13 mouse cellular contexts compared by ENCODE assay signal in genomic region chr3:101713669-101714068, GRCm38 (mm10).
DNase-seq lines count a peak whose midpoint lies in the region; ATAC-seq and TF ChIP-seq lines count a peak whose summit lies in the region.
"Had no signal": no experiment of that assay in that cellular context is flagged by ENCODE, and none has a peak within 500 bp of the region (broad histone marks: within the 10 kb centered on the region; RNA-seq: fewer than 3 reads in every experiment).

No protein-coding gene starts in this region.

- H3K9ac ChIP-seq in kidney, postnatal 0 days (ENCODE audit: low read depth, low read length), result no peak overlapping the region
- H3K9ac ChIP-seq in embryonic facial prominence, embryonic 13.5 days, result no peak overlapping the region
- H3K9ac ChIP-seq in limb, embryonic 12.5 days (replicated peaks), result no peak overlapping the region

- no peak overlapping the region for H3K4me2 ChIP-seq in kidney, postnatal 0 days (ENCODE audit: low read length)
- H3K4me2 ChIP-seq in embryonic facial prominence, embryonic 13.5 days, result peak overlapping the region; percentile 41
- H3K4me2 ChIP-seq in limb, embryonic 12.5 days, result no peak overlapping the region
- H3K4me2 ChIP-seq: liver, embryonic 11.5 days had no signal

- no peaks in the 10 kb centered on the region for H3K36me3 ChIP-seq in kidney, postnatal 0 days (ENCODE audit: insufficient read depth, low read length)
- H3K36me3 ChIP-seq in embryonic facial prominence, embryonic 13.5 days, result no peaks in the 10 kb centered on the region
- no peaks in the 10 kb centered on the region for H3K36me3 ChIP-seq in limb, embryonic 12.5 days

- ATAC-seq in frontal cortex, adult (ENCODE audit: low TSS enrichment), result peak; percentile 58; the same call in 1 of the 2 replicates
- ATAC-seq in kidney, postnatal 0 days (replicated peaks; ENCODE audit: low FRiP score, low read depth), result no peak
- no peak for ATAC-seq in embryonic facial prominence, embryonic 13.5 days (ENCODE audit: insufficient number of reproducible peaks, insufficient read depth, low FRiP score, low TSS enrichment, low read depth)
- ATAC-seq in limb, embryonic 12.5 days (ENCODE audit: insufficient number of reproducible peaks, insufficient read depth, low FRiP score, low TSS enrichment, low read depth), result no peak

- peaks cover 21% of the 10 kb centered on the region for H3K4me1 ChIP-seq in kidney, postnatal 0 days (replicated peaks; ENCODE audit: insufficient read depth, low read length)
- H3K4me1 ChIP-seq in embryonic facial prominence, embryonic 13.5 days, result peaks cover 33% of the 10 kb centered on the region
- H3K4me1 ChIP-seq in limb, embryonic 12.5 days (replicated peaks), result peaks cover 50% of the 10 kb centered on the region

- no peaks in the 10 kb centered on the region for H3K9me3 ChIP-seq in kidney, postnatal 0 days (replicated peaks; ENCODE audit: low read length)
- H3K9me3 ChIP-seq in embryonic facial prominence, embryonic 13.5 days, result no peaks in the 10 kb centered on the region
- H3K9me3 ChIP-seq in limb, embryonic 12.5 days, result no peaks in the 10 kb centered on the region

- no peak overlapping the region for H3K4me3 ChIP-seq in kidney, postnatal 0 days (replicated peaks; ENCODE audit: low read depth, low read length)
- H3K4me3 ChIP-seq in embryonic facial prominence, embryonic 13.5 days, result no peak overlapping the region
- H3K4me3 ChIP-seq in limb, embryonic 12.5 days (replicated peaks), result no peak overlapping the region
- H3K4me3 ChIP-seq in left cerebral cortex, adult 2 months, result no peak overlapping the region

- peak overlapping the region; percentile 79; the same call in 1 of the 2 replicates for H3K27ac ChIP-seq in kidney, postnatal 0 days
- peak overlapping the region; percentile 60; the same call in 1 of the 2 replicates for H3K27ac ChIP-seq in embryonic facial prominence, embryonic 13.5 days
- peak overlapping the region; percentile 67; the same call in 1 of the 2 replicates for H3K27ac ChIP-seq in limb, embryonic 12.5 days
- H3K27ac ChIP-seq in left cerebral cortex, adult 2 months, result no peak overlapping the region

- WGBS in kidney, postnatal 0 days, result 60% methylated on average over 11 of the region's 11 CpGs
- 63% methylated on average over 11 of the region's 11 CpGs for WGBS in embryonic facial prominence, embryonic 13.5 days
- WGBS in limb, embryonic 12.5 days, result 68% methylated on average over 11 of the region's 11 CpGs

- H3K27me3 ChIP-seq in kidney, postnatal 0 days (ENCODE audit: insufficient read depth, low read length), result no peaks in the 10 kb centered on the region; the same call in 1 of the 2 replicates
- no peaks in the 10 kb centered on the region for H3K27me3 ChIP-seq in embryonic facial prominence, embryonic 13.5 days
- H3K27me3 ChIP-seq in limb, embryonic 12.5 days, result no peaks in the 10 kb centered on the region
- H3K27me3 ChIP-seq: Patski had no signal

- no peak for DNase-seq in frontal cortex, postnatal 25 days (ENCODE audit: low spot score in 2 of 2)
- no peak for DNase-seq in kidney, postnatal 0 days (ENCODE audit: low spot score)
- no peak for DNase-seq in kidney, postnatal 36 days
- DNase-seq in thymus, adult 18-20 months, result no peak
- DNase-seq in left cerebral cortex, adult 2 months (ENCODE audit: extremely low spot score in 1 of 2, low spot score in 2 of 2), result no peak
- DNase-seq: B cell, adult 2 months; kidney, adult 8-10 months; spleen, adult 18-20 months had no signal

- intact Hi-C loops in left cerebral cortex, adult 2 months (cut with DNase I), result no loop called here

- TF ChIP-seq CTCF in kidney, postnatal 0 days (IDR thresholded peaks at IDR 0.05; ENCODE audit: low read depth), result no peak
- no peak for TF ChIP-seq CTCF in left cerebral cortex, adult 2 months (IDR thresholded peaks at IDR 0.05)
